Mouse (Mus musculus): ENCODE measurements at regions not wholly inside any gene's neighbourhood (a gene's known extent, or its start where the extent isn't known, plus 50 kb on each side); places are given as distances from the start of the nearest gene placed in this dataset.
"Not testable (repeated sequence)": the region's sequence is repeated elsewhere in the genome, so short reads cannot be mapped to it uniquely, and the experiment has no call there.

DNA sequence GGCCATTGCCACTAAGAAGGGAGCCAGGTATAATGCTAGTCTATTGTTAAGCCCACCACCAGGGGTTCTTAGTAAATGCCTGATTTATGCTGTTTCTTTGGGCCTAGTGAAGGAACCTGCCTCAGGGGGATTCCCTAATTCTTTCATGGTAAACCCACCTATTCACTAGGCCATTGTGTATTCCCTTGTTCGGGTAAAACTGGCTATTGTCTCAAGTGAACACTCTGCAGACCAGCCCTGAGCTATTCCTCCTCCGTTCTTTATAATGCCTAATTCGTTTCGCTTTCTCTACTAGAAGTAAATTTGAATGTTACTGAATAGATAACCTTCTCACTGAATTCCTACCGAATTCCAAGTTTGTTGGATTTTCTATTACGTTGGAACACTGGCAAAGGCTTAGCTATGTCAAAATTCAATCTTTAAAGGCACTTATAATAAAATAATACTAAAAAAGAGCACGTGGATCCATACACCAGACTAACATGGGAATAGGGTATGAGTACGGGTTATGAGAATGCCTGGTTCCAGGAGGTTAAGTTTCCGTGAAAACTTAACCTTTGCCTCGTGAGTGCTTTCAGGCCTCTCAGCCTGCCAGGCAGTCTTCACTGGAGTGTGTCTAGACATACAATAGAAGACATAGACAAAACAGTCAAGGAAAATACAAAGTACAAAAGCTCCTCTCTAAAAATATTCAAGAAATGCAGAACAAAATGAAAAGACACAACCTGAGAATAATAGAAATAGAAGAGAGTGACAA, 536.8 kb upstream of the Cntn5 start:
- not testable (repeated sequence) for ATAC-seq (ENCODE audit: insufficient number of reproducible peaks, low FRiP score, low TSS enrichment)

DNA sequence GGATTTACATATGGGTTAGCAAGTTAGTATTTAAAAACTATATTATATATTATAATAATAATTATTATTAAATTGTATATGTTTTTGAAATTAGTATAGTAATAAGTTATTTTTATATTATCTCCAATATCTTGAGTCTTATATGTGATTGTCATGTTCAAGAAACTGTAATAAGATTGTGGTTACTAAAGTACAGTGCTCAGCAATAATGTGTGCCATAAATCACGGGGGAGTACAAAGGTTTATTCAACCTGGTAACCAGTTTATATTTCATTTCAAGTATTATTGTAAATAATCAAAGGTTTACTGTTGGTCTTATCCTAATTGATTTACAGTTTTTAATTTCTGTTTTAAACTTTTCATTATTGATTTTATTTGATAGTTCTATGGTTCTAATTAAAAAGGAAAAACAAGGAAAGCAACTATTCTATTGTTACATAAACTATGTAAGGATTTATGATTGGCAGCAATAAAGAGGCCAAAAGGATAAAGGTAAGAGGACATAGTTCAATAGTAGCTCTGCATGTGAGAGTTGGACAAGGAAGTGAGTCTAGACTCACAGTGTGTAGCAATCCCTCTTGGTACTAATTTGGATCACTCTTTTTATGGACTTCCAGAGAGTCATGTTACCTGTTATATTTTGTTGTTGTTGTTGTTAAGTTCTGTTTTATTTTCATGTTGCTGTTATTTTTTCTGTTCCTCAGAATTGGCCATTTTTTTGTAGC, 532.0 kb upstream of the Cntn5 start:
- ATAC-seq (ENCODE audit: insufficient number of reproducible peaks, low FRiP score, low TSS enrichment) = no peak

DNA sequence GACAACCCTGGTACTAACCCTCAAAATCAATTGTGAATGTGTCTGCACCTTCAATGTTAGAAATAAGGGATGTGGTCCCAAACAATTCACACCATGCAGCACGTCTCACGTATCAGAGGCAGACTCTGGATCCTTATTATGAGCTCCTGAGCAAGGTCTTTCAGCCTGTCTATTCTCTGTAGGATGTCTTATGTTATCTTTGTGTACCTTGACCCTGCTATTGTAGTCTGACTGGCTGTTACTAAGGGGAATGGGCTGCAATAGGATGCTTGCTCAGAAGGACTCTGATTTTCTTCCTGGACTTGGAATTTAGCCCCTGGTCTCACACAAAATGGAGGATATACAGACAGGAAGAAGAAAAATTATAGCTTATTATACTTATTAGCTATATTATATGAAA, 531.4 kb upstream of the Cntn5 start:
- no peak for ATAC-seq (ENCODE audit: insufficient number of reproducible peaks, low FRiP score, low TSS enrichment)

DNA sequence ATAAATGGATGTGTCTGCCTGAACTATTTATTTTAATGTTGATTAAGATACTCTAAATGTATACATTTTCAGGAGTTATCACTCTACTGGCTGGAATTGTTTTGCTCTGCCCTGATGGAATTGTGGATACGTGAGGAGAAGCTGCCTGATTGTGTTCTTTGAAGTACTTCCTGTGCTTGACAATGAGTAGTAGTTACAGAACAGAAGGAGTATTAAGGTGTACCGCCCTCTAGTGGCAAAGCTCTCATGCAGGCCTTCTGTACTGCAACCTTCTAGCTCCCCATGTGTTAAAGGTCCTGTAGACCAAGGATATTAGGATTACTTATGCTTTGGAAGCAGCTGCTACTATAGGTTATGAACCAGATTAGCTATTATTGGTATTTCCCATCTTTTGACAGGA, 530.4 kb upstream of the Cntn5 start:
- ATAC-seq (ENCODE audit: insufficient number of reproducible peaks, low FRiP score, low TSS enrichment) = no peak; the same call in 1 of the 2 replicates

DNA sequence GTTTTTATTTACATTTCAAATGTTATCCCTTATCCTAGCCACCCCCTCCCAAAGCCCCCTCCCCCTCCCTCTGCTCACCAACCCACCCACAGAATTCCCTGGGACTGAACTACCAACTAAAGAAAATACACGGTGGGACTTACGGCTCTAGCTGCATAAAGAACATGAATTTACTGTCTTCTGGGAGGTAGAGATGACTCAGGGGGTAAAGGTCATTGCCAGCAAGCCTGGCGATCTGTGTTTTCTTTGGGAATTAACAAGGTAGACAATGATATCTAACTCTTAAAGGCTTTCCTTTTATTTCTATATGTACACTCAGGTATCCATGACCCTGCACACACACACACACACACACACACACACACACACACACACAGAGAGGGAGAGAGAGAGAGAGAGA, 521.9 kb upstream of the Cntn5 start:
- ATAC-seq (ENCODE audit: insufficient number of reproducible peaks, low FRiP score, low TSS enrichment) = no peak

DNA sequence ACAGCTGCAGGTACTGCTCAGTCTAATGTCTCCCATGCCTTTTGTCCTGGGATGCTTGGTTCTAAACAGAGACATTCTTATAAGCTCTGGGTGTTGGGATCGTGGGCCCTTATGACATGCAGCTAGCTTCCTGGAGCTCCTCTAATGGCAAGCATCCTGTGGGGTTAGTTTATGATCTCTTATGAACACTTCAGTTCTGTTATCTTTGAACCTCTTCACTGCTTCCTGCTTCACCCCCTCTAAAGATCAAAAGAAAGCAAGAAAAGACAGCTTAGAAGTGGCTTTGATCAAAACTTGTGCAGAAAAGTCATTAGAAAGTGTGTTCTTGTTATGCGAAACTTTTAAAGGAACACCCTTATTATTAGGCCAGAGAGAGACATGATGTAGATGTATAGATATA, 492.3 kb upstream of the Cntn5 start:
- ATAC-seq (ENCODE audit: insufficient number of reproducible peaks, low FRiP score, low TSS enrichment) = no peak

DNA sequence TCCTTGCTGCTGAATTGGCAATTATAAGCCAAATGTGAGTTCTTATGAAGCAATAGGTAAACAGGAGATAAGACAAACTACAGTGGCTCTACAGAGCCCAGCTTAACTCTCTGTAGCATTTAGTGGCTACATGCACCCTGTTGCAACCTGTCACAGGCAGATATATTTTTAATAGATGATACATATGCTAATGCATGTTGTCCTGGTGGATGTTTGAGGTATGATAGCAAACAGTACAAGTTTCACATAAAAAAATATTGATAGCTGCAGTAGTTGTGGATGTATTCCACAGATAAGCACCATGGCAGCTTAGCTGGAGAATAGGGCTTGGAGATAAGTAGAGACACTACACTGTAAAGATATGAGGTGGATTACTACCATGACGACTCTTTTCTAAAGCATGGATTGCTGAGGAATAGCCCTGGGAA, 477.1 kb upstream of the Cntn5 start:
- no peak for ATAC-seq (ENCODE audit: insufficient number of reproducible peaks, low FRiP score, low TSS enrichment)

DNA sequence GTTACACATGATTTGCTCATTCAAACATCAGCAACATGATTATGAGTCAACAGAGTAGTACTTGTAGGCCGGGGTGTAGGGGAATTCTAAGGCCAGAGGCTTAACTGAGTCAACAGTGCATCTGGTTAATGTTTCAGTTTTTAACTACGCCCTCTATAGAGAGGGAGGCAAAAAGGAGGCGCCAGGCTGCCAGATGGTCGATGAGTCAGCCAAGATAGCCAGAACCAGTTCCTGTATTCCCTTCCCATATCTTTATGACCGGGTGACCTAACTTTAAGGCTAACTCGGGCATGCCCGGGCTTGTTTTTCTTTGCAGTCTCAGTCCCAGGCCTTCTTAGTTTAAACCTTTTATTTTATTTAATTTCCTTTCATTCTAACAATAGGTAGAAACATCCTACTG, 476.0 kb upstream of the Cntn5 start:
- ATAC-seq (ENCODE audit: insufficient number of reproducible peaks, low FRiP score, low TSS enrichment) = no peak

DNA sequence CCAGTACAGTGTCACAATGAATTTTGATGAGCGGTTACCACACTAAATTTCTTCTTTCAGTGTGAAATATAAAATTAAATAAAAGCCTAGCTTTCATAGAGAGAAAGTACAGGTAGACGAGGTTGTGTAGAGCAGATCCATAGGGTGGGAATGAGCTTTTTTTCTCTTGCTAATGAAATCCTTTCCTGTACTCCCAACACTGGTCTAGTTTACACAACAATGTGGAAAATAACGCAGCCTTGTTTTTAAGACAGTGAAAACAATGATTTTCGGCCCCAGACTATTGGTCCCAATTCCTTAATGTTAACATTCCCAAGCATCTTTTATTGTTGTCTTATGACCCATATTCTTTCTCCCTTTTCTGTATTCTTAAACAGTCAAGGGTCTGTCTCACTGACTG, 473.5 kb upstream of the Cntn5 start:
- ATAC-seq (ENCODE audit: insufficient number of reproducible peaks, low FRiP score, low TSS enrichment) = no peak

DNA sequence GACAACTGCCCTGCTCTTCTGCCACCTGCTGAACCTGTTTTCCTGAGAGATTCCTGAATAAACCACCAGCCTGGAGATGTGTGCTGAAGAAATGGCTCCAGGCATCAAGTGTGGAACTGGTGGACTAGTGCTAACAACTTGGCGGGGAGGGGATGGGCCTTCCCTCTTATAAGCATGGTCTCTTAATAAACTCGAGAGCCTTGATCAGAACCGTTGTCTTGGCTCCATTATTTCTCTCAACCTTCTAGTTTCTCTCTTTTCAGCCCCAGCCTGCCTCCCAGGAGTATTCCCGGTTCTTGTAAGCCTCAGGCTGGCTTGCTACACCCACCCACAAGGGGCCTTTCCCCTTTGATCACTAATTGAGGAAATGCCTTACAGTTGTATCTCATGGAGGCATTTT, 473.0 kb upstream of the Cntn5 start:
- no peak for ATAC-seq (ENCODE audit: insufficient number of reproducible peaks, low FRiP score, low TSS enrichment)

DNA sequence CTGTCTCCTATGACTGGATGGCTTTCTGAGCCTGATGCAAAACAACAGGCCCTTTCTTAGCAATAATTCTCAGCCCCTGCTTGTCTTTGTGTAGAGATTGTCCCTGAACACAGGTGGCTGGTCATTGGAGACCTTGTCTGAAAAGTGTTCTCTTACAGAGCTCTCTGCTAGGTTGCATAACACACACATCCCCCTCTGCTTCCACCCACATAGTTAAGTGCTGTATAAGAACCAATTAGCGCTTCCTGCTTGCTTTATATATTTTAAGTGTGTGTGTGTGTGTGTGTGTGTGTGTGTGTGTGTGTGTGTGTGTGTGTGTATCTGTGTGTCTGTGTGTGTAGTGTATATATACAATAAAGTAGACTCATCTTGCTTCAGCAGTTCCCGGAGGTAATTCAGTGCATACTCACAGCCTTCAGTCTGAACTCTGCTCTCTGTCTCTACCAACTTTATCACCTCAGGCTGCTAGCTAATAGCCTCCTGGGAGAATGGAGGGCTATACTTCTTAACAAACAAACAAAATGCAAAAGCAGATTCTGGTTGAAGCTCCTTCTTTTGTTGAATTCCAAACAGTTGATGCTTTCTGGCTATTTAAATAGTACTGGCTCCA, 468.8 kb upstream of the Cntn5 start:
- ATAC-seq (ENCODE audit: insufficient number of reproducible peaks, low FRiP score, low TSS enrichment) = no peak

DNA sequence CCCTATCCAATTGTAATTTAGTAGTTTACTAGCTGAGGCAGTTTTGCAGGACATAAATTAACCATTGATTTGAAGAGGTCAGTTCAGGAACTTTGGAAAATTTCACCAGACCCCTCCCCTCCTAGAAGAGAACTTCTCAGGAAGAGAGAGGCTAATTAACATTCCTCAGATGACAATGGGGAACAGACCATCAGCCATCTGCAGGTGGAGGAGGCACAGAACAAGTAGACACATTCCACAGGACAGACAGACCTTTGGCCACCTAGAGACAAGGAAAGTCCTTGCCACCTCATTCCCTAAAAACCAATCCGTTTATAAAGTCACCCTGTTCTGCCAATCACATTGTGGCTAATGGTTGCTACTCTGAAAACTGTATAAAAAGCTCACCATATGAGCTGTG, 463.5 kb upstream of the Cntn5 start:
- no peak for ATAC-seq (ENCODE audit: insufficient number of reproducible peaks, low FRiP score, low TSS enrichment)

DNA sequence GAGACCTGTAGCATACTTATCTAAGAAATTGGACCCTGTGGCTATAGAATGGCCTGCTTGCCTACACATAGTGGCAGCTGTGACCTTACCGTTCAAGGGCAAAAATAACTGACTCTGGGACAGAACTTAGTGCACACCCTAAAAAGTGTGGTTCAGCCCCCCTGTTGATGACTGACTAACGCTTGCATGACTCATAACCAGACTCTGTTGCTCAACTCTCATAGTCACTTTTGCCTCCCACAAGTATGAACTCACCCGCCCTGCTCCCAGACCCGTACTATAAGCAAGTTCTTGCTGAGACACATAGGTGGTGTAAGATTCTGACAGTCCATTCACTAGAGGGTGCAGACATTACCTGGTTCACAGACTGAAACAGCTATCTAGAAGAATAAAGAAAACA, 424.3 kb upstream of the Cntn5 start:
- ATAC-seq (ENCODE audit: insufficient number of reproducible peaks, low FRiP score, low TSS enrichment) = no peak

DNA sequence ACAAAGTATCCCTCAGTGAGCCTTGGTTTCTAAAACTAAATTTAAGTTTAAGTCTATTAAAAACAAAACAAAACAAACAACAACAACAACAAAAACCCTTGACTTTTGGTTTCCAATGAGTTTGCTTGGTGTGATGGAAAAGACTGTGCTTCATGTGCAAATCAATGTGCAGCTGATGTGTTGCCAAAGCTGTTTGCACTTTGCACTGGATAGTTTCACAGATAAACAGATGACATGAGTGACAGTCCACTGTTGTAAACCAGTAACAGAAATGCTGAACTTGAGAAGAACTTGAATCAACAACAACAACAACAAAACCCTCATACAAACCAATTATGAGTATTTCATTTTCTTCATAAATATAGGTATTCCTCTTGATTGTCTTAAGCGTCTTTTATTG, 412.6 kb upstream of the Cntn5 start:
- no peak for ATAC-seq (ENCODE audit: insufficient number of reproducible peaks, low FRiP score, low TSS enrichment)

DNA sequence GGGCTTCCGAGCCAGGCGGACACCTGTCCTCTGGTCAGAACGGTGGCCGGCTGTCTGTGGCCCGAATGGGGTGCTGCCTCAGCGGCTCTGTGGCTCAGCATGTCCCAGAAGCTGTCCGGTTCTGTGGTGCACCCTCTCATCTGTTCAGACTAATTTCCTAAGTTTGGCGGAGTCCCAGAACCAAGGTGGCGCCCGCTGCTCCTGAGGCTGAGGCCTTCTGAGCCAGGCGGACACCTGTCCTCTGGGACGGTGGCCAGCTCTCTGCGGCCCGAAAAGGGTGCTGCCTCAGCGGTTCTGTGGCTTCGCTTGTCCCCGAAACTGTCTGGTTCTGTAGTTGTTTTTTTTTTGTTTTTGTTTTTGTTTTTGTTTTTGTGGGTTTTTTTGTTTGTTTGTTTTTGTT, 392.5 kb upstream of the Cntn5 start:
- not testable (repeated sequence) for ATAC-seq (ENCODE audit: insufficient number of reproducible peaks, low FRiP score, low TSS enrichment)

DNA sequence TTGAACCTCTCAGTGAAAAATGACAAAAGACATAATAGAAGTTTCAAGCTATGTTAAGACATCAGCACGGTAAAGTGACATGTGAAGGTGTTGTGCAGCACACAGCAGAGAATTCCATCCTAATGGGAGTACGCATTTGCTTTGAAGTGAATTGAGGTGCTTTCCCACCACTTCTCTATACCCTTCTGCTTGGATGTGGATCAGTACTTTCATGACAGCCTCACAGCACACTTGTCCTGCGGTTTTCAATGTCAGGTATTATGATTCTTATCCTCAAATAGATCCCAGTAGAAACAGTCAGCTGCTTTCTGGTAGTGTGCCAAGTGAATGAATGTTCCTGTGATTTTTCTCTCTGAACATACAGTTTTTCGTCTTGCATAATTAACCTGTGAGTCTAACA, 380.6 kb upstream of the Cntn5 start:
- peak; percentile 59 for ATAC-seq (ENCODE audit: insufficient number of reproducible peaks, low FRiP score, low TSS enrichment)

DNA sequence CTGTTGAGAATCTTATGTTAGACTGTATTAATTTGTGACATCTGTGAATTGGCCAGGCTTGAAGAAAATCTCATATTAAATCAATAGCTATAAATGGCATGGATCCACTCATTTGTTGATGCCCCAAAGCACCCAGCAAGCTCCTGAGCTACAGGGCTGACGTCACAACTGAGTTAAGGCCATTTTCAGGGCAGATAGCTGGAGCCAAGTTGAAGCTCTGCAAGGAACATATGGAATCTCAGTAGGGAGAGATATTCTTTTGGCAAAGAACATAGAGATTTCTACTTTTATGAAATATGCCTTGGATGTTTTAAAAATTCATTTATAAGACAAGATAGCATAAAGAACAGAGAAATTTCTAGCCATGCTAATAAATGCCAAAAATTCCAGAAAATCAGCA, 380.0 kb upstream of the Cntn5 start:
- ATAC-seq (ENCODE audit: insufficient number of reproducible peaks, low FRiP score, low TSS enrichment) = peak; percentile 98

DNA sequence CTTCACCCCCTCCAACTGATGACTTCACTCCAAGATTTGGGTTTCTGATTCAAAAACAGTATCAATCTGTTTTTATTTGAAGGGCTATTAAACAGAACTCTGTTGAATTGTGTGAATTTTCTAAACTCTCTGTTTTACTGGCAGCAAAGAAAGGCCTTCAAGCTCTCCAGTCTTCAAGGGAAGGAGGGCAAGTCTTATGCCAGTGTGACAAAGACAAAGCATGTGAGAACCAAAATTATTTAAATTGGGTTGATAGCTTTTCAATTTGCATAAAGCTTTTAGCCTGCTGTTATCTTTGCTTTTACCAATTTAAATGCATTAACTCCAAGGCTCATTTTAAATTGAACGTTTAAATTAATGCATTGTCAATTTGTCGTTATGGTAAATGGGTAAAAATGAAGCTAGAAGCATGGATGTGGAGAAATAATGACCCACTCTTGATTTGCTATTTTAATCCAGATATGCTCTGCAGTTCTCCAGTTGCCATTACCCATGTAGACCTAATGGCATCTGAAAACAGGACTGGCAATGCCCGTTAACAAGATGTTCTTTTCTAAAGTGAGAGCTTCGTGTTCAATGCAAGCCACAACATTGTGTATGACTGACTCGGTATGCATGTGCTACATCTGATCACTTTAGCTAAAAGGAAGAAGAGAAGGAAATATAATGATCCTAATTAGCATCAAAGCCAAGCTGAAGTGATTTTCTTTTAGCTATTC, 375.0 kb upstream of the Cntn5 start:
- ATAC-seq (ENCODE audit: insufficient number of reproducible peaks, low FRiP score, low TSS enrichment) = no peak

DNA sequence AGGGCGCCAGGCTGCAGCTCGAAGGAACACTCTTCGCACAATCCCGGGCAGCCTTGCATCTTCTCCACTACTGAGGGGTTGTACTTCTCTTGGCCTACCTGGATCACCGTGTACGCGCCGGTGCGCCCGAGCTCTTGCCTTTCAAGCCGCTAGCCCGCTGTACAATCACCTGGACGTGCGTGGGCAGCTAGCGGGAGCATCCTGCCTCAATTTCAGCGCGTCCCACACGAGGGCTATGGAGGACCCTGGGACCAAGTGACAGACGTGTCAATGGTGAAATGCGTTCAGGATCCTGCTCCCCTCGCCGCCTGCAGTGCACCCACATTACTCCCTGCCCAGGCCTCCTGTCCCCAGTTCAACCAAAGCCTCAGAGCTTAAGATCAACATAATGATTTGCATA, 373.2 kb upstream of the Cntn5 start:
- no peak for ATAC-seq (ENCODE audit: insufficient number of reproducible peaks, low FRiP score, low TSS enrichment)

DNA sequence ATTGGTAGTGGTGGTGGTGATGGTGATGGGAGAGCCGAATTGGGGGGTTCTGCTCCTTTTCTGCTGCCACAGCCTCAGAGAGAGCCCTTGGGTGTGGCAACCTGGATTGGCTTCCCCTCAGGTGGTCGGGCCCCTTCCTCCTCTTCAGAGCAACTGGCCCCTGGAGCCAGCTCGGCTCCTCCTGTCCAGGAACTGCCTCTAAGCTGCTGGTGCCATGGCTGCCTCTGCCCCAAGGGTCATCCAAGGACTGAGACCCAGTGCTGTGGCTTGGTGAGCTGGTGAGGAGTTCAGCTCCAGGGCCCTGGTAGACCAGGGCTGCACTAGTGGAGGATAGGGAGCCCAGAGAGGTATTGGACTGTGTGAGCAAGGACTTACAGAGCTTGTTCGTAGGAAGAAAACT, 372.4 kb upstream of the Cntn5 start:
- 0 out of 2 replicates have a peak, but pooled peaks have one; percentile 10 for ATAC-seq (ENCODE audit: insufficient number of reproducible peaks, low FRiP score, low TSS enrichment)

DNA sequence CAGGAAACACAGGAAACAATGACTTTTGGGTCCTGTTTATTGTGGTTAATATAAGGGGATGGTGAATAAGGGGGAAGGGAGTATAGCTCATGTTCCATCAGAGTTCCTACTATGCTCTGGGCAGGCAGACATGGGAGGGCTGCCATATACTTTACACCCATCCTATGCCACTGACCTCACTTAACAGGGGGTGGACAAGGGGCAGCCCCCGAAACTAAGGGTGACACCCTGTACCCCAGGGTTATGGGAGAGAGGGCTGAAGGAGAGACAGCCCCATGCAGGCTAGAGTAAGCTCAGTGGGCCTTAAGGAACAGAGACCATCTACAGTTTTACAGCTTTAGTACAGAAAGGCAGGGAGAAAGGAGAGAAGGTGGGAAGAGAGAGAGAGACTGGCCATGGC, 352.3 kb upstream of the Cntn5 start:
- ATAC-seq (ENCODE audit: insufficient number of reproducible peaks, low FRiP score, low TSS enrichment) = no peak
